Mouse (Mus musculus) G1E (cell line): Measurements from ENCODE around the gene Tjap1. TPM values are rescaled to one million over a fixed set of nuclear protein-coding genes. Genes with fewer than 3 reads are reported as not detected.

Source experiments
- ATAC-seq: 2 replicates; pipeline ENCODE4 v1.8.0; 2016; ENCODE audit warnings: mild to moderate bottlenecking; ENCODE audit not compliant: insufficient number of reproducible peaks, poor library complexity, low FRiP score, severe bottlenecking; ENCODE audit errors: extremely low read depth
- DNase-seq: peaks from one replicate; pipeline ENCODE4 v3.0.0; 2012; ENCODE audit warnings: low spot score
- H3K27me3 ChIP-seq: 2 replicates; pipeline ENCODE4 v1.6.1; 2012; ENCODE audit warnings: mild to moderate bottlenecking, low read length, inconsistent platforms; ENCODE audit not compliant: insufficient read depth
- H3K36me3 ChIP-seq: replicated peaks from 2 replicates; pipeline ENCODE3; 2012; ENCODE audit warnings: mild to moderate bottlenecking, inconsistent platforms
- H3K4me1 ChIP-seq: 2 replicates; pipeline ENCODE4 v1.6.1; 2012; ENCODE audit warnings: low read depth, low read length, inconsistent platforms, mixed read lengths; ENCODE audit not compliant: insufficient read depth
- H3K4me3 ChIP-seq: 2 replicates; pipeline ENCODE4 v1.5.1; 2012; ENCODE audit warnings: low read depth, mild to moderate bottlenecking, inconsistent platforms, low read length, moderate library complexity, mixed read lengths
- H3K9me3 ChIP-seq: replicated peaks from 2 replicates; pipeline ENCODE4 v1.6.1; 2012; ENCODE audit warnings: inconsistent platforms
- CTCF ChIP-seq: IDR thresholded peaks from 2 replicates; pipeline ENCODE4 v1.5.1; 2012; ENCODE audit warnings: low read depth, low read length, inconsistent platforms, mixed read lengths
- GATA1 ChIP-seq: IDR thresholded peaks from 2 replicates; pipeline ENCODE4 v1.6.1; 2012; ENCODE audit warnings: borderline replicate concordance, low read length, inconsistent platforms, mixed read lengths
- GATA2 ChIP-seq: IDR thresholded peaks from 2 replicates; pipeline ENCODE4 v1.6.1; 2012; ENCODE audit warnings: low read depth, low read length, inconsistent platforms, borderline replicate concordance
- POLR2AphosphoS5 ChIP-seq: IDR thresholded peaks from 2 replicates; pipeline ENCODE4 v1.6.1; 2012; ENCODE audit warnings: low read depth, low read length, inconsistent platforms; ENCODE audit not compliant: insufficient replicate concordance
- TAL1 ChIP-seq: conservative IDR thresholded peaks from 2 replicates; pipeline ENCODE4 v1.6.1; 2012; ENCODE audit warnings: low read depth, low read length, inconsistent platforms, mixed read lengths
- polyA plus RNA-seq: library from polyadenylated mRNA; stranded (reverse); fragments of >175 nt; gene quantifications from 2 replicates; pipeline ENCODE4 v1.2.3, GENCODE M21; 2012
- total RNA-seq, 2 experiments: library from RNA; stranded (forward) in 1 of 2; stranded (reverse) in 1 of 2; fragments of 200-1000 nt in 1 of 2; fragments of >200 nt in 1 of 2; fragmentation: Nextera tagmentation in 1 of 2; gene quantifications; 2 replicates each; pipeline ENCODE4 v1.2.3; 2014 to 2017

The Tjap1 gene
- total and polyA plus RNA-seq, 3 experiments: 12.9 to 110 (median 48.1) TPM

DNA sequence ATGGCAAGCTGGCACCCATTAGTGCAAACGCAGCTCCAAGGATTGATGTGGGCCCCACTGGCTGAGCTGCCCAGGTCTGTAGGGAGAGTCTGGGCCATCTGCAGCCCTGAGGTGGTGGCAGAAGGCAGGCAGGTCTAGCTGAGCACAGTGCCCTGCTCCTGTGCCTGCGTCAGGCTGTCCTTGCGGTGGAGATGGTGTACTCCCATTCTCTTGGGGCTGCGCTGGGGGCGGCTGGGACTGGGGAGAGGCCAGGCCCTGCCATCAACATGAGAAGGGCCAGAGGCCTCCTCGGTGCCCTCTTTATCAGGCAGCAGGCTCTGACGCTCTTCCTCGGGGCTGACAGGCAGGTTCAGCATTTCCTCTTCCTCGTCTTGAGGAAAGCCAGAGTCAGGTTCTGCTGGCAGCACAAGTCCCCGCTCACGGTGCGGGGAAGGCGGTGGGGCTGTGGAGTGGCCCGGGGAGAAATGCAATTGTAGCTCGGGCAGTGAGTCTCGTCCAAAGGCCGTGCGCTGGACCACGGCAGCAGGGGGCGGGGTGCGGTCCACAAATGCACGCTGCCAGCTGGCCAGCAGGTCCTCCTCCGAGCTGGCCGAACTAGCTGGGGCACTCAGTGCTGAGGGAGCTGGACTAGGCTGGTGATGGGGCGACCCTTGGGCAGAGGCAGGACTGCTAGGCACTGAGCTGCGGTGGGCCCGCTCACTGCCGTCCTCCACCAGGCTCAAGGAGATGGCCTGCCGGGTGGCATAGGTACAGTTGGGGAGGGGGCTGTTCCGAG lies 24.4 kb downstream of the Tjap1 start:
- DNase-seq: no peak
- no peak overlapping the region for H3K4me3 ChIP-seq
- peaks cover 3% of the 10 kb centered on the region for H3K9me3 ChIP-seq
- H3K27me3 ChIP-seq: peaks cover 7% of the 10 kb centered on the region; the same call in 1 of the 2 replicates
- no peak for TF ChIP-seq GATA2
- TF ChIP-seq CTCF: no peak
- no peak for TF ChIP-seq POLR2AphosphoS5
- TF ChIP-seq TAL1: no peak
- no peak for TF ChIP-seq GATA1
- no peak for ATAC-seq
- H3K36me3 ChIP-seq: peaks cover 88% of the 10 kb centered on the region
- H3K4me1 ChIP-seq: peaks cover 34% of the 10 kb centered on the region

DNA sequence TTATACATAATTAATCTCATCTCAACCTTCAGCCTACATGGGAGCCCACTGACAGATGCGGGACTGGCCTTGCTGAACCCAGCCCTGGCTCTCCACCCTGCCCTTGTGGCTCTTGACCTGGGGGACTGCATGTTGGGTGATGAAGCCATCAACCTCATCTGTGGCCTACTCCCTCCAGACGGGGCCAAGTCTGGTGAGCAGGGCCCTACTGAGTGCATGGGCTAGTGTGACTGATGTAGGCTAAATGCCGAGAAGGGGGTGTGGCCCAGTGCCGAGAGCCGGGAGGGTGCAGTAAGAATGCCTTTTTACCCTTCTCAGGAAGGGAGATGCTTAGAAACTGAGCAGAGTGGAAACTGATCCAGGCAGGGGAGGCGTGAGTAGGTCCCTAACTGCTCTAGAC lies 27.7 kb downstream of the Tjap1 start:
- ATAC-seq: no peak
- TF ChIP-seq POLR2AphosphoS5: no peak
- no peak for TF ChIP-seq GATA2
- TF ChIP-seq CTCF: no peak
- TF ChIP-seq GATA1: no peak
- no peak for TF ChIP-seq TAL1
- no peak for DNase-seq
- H3K4me3 ChIP-seq: no peak overlapping the region
- H3K27me3 ChIP-seq: peaks cover 7% of the 10 kb centered on the region; the same call in 1 of the 2 replicates
- H3K9me3 ChIP-seq: peaks cover 3% of the 10 kb centered on the region
- peaks cover 88% of the 10 kb centered on the region for H3K36me3 ChIP-seq
- peaks cover 53% of the 10 kb centered on the region for H3K4me1 ChIP-seq

DNA sequence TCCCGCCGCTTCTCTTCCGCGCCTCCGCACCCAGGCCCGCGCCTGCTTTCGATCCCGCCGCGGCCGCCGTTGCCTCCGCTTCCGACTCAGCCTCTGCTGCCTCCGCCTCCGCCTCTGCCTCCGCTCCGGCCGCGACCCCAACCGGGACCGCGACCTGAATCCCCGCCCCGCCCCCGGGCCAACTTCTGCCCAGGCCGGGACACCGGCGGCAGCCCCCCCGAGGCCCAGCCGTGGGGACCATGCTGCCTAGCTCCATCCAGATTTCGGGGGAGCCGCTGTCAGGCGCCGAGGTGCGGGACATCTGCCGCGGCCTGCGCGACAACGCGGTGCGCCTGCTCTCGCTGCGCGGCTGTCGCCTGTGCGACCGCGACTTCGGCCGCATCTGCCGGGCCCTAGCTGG lies 28.7 kb downstream of the Tjap1 start:
- Histone ChIP-seq H3K4me3 (peak overlapping the region; percentile 69), H3K36me3 (peaks cover 88% of the 10 kb centered on the region), H3K4me1 (peaks cover 63% of the 10 kb centered on the region), H3K9me3 (peaks cover 3% of the 10 kb centered on the region), H3K27me3 (peaks cover 7% of the 10 kb centered on the region; the same call in 1 of the 2 replicates)
- DNase-seq: no peak
- no peak for TF ChIP-seq CTCF
- no peak for TF ChIP-seq TAL1
- TF ChIP-seq GATA2: no peak
- no peak for TF ChIP-seq POLR2AphosphoS5
- TF ChIP-seq GATA1: no peak
- ATAC-seq: no peak

DNA sequence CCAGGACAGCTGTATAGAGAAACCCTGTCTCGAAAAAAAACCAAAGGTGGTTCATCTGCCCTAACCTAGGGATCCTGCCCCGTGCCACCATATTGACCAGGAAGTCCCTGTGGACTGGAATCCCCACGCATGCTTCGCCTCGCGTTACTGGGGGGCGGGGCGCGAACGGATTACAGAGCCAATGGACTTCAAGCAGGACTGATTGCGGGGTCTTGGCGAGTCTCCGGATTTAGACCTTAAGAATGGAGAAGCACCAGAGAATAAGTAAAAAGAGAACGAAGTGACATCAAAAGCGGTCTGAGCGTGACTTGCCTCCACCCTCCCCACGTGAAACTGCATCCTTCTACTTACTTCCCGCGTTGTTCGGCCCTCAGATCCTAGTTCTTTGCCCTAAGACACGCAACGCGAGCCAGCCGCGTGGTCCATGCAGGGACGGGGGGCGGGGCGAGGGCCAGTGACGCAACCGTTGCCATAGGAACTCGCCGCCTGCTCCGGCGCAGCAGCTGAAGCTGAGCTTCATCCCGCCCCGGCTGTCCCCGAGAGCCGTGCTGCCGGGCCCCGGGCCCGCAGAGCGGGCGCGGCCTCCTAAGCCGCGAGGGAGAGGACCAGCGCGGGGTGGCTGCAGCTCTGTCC lies 29.3 kb downstream of the Tjap1 start, which contains the start of gene Lrrc73:
Lrrc73 (plus strand) TSS at position 80 of the 633 bp plus-strand sequence.
- ATAC-seq (no peak), DNase-seq (peak; percentile 76)
- Histone ChIP-seq H3K27me3 (peaks cover 7% of the 10 kb centered on the region; the same call in 1 of the 2 replicates), H3K4me1 (peaks cover 66% of the 10 kb centered on the region), H3K4me3 (peak within 1 kb of the TSS; percentile 69), H3K9me3 (peaks cover 3% of the 10 kb centered on the region), H3K36me3 (peaks cover 88% of the 10 kb centered on the region)
- TF ChIP-seq GATA2 (no peak), TAL1 (no peak), POLR2AphosphoS5 (no peak), CTCF (no peak), GATA1 (no peak)

DNA sequence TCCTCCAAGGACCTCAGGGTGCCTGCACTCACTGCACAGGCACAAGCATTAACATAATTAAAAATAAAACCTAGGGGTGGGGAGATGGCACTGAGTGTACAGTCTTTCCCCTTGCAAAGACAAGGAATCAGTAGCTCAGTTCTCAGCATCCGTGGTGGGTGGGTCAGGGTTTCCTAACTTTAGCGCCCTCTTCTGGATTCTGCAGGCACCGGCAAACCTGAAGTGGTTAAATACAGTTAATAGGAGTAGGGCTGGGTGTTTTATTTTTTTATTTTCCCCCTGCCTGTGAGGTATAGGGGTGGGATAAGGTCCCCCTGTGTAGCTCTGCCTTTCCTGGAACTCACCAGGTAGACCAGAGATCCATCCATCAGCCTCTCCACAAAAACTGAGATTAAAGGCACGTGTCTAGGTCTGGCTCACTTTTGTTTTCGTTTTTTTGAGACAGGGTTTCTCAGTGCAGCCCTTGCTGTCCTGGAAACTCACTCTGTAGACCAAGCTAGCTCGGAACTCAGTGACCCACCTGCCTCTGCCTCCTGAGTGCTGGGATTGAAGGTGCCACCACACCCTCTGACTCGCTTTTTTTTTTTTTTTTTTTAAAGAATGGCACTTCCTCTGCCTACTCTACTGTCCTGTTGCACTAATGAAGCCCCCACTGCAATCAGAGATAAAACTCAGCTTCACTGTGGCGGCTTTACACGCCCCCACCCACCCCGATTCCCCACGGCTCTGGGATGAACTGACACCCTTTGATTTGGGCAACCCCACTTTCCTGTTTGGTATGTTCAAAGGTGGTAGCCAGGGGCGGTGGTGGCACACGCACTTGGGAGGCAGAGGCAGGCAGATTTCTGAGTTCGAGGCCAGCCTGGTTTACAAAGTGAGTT lies 30.0 kb downstream of the Tjap1 start:
- Histone ChIP-seq H3K4me1 (peaks cover 62% of the 10 kb centered on the region), H3K9me3 (peaks cover 3% of the 10 kb centered on the region)
- ATAC-seq: no peak

DNA sequence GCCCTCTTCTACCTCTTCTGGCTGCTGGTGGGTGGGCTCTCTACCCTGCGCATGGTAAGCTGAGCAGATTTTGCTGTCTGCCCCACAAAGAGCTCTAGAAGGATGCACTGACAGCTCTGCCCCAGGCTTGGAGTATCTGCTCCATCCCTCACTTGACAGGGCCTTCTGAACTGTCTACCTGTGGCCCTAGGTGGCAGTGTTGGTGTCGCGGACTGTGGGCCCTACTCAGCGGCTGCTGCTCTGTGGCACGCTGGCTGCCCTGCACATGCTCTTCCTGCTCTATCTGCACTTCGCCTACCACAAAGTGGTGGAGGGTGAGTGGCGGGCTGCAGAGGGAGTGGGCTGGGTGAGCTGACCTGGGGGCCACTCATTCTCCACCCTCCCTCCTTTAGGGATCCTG lies 31.7 kb downstream of the Tjap1 start:
- Histone ChIP-seq H3K9me3 (peaks cover 3% of the 10 kb centered on the region), H3K27me3 (peaks cover 7% of the 10 kb centered on the region; the same call in 1 of the 2 replicates), H3K36me3 (peaks cover 74% of the 10 kb centered on the region), H3K4me3 (no peak overlapping the region; the same call in 1 of the 2 replicates), H3K4me1 (peaks cover 68% of the 10 kb centered on the region)
- ATAC-seq (no peak), DNase-seq (no peak)
- TF ChIP-seq POLR2AphosphoS5: no peak
- TF ChIP-seq GATA1: no peak
- TF ChIP-seq GATA2: no peak
- TF ChIP-seq CTCF: no peak
- no peak for TF ChIP-seq TAL1

More for the DNA sequence above, 30.0 kb downstream of the Tjap1 start:
- peaks cover 7% of the 10 kb centered on the region; the same call in 1 of the 2 replicates for H3K27me3 ChIP-seq
- no peak for TF ChIP-seq GATA1
- 0 out of 2 replicates have a peak, but pooled peaks have one; percentile 8 for TF ChIP-seq CTCF
- peaks cover 81% of the 10 kb centered on the region for H3K36me3 ChIP-seq
- DNase-seq: no peak
- H3K4me3 ChIP-seq: peak overlapping the region; percentile 69; the same call in 1 of the 2 replicates
